Mouse (Mus musculus): ENCODE data around the gene Ifi209. TPM values are rescaled to one million over a fixed set of nuclear protein-coding genes. Genes with fewer than 3 reads are reported as not detected.
"Not testable (repeated sequence)": the region's sequence is repeated elsewhere in the genome, so short reads cannot be mapped to it uniquely, and the experiment has no call there.

Ifi209 gene
- total and polyA plus RNA-seq, 2 experiments from 2014 or later: 0.16 TPM; not detected in 1

GRCm38 (mm10) chr1:173633969-173634645 is 3.4 kb downstream of the Ifi209 start:
- H3K4me3 ChIP-seq (ENCODE audit: low read length): no peak overlapping the region
- no peak overlapping the region for H3K27ac ChIP-seq
- no peak for ATAC-seq
- no peaks in the 10 kb centered on the region for H3K36me3 ChIP-seq (ENCODE audit: insufficient read depth, low read length)
- no peaks in the 10 kb centered on the region for H3K4me1 ChIP-seq (ENCODE audit: insufficient read depth, low read length)
- TF ChIP-seq CTCF (IDR thresholded peaks at IDR 0.05; ENCODE audit: low read depth): no peak
- no peak overlapping the region for H3K4me2 ChIP-seq (ENCODE audit: low read depth, low read length)
- H3K9ac ChIP-seq (replicated peaks; ENCODE audit: low read length): no peak overlapping the region
- no peaks in the 10 kb centered on the region for H3K9me3 ChIP-seq (ENCODE audit: low read length)
- WGBS: 85% methylated on average over 5 of the region's 5 CpGs
- no peak for DNase-seq (ENCODE audit: low spot score)
- no peaks in the 10 kb centered on the region for H3K27me3 ChIP-seq (ENCODE audit: insufficient read depth, low read length)

DNA sequence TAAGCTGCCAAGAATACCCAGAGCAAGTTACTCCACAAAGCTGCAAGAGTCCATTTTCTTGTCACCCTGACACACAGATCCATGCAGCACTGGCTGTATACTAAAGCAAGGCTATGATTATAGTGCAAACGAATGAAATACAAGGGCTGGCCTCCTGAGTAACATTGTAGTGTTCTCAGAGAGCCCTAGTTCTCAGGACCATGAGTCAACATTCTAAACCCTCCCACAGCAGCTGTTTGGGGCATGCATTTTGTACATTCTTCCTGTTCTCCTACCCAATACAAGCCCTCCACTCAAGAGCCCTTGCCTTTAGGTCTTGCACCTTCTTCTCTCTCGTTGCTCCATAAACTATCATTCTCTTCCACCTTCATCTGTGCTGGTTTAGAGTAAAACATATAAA is 14.7 kb downstream of the Ifi209 start:
- DNase-seq (ENCODE audit: low spot score): no peak
- Histone ChIP-seq H3K27me3 (ENCODE audit: insufficient read depth, low read length) (no peaks in the 10 kb centered on the region), H3K27ac (no peak overlapping the region), H3K4me1 (ENCODE audit: insufficient read depth, low read length) (no peaks in the 10 kb centered on the region), H3K9ac (replicated peaks; ENCODE audit: low read length) (no peak overlapping the region), H3K4me2 (ENCODE audit: low read depth, low read length) (no peak overlapping the region), H3K9me3 (ENCODE audit: low read length) (no peaks in the 10 kb centered on the region), H3K4me3 (ENCODE audit: low read length) (no peak overlapping the region), H3K36me3 (ENCODE audit: insufficient read depth, low read length) (no peaks in the 10 kb centered on the region)
- TF ChIP-seq CTCF (IDR thresholded peaks at IDR 0.05; ENCODE audit: low read depth): no peak
- WGBS: 91% methylated on average over 2 of the region's 2 CpGs
- no peak for ATAC-seq

DNA sequence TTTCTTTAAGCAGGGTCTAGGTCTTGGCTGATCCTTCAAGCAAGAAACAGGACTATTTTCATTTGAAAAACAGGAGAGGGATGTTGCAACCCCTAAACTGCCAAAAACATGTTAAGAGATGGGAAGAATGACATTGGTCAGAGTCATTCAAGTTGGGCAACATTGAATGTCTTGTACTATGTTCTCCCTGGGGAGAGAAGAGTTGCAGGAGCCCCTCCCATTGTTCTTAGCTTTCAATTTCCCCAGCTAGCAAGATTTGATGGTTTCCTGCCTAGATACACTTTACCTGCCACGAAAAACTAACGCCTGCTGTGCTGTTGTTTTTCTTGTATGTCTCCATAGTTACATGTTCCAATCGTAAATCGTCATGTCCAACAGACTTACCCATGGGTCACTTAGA is 27.3 kb downstream of the Ifi209 start:
- no peak overlapping the region for H3K4me3 ChIP-seq (ENCODE audit: low read length)
- TF ChIP-seq CTCF (IDR thresholded peaks at IDR 0.05; ENCODE audit: low read depth): no peak
- 74% methylated on average over 4 of the region's 4 CpGs for WGBS
- H3K4me1 ChIP-seq (ENCODE audit: insufficient read depth, low read length): no peaks in the 10 kb centered on the region
- ATAC-seq: no peak
- no peaks in the 10 kb centered on the region for H3K36me3 ChIP-seq (ENCODE audit: insufficient read depth, low read length)
- DNase-seq (ENCODE audit: low spot score): no peak
- H3K27ac ChIP-seq: no peak overlapping the region
- H3K9ac ChIP-seq (replicated peaks; ENCODE audit: low read length): no peak overlapping the region
- no peaks in the 10 kb centered on the region for H3K27me3 ChIP-seq (ENCODE audit: insufficient read depth, low read length)
- no peaks in the 10 kb centered on the region for H3K9me3 ChIP-seq (ENCODE audit: low read length)
- H3K4me2 ChIP-seq (ENCODE audit: low read depth, low read length): no peak overlapping the region

GRCm38 (mm10) chr1:173673458-173674097 is 42.9 kb downstream of the Ifi209 start, which contains the start of gene Ifi208:
Gene Ifi208, plus strand, starts transcription at chr1:173673675.
- H3K9me3 ChIP-seq (ENCODE audit: low read length); H3K36me3 ChIP-seq (ENCODE audit: insufficient read depth, low read length); H3K27ac ChIP-seq; H3K4me2 ChIP-seq (ENCODE audit: low read depth, low read length); H3K9ac ChIP-seq (replicated peaks; ENCODE audit: low read length); H3K4me1 ChIP-seq (ENCODE audit: insufficient read depth, low read length); ATAC-seq; H3K27me3 ChIP-seq (ENCODE audit: insufficient read depth, low read length); DNase-seq (ENCODE audit: low spot score); H3K4me3 ChIP-seq (ENCODE audit: low read length): not testable (repeated sequence)
- WGBS: 56% methylated on average over 3 of the region's 3 CpGs

- H3K27me3 ChIP-seq (ENCODE audit: insufficient read depth, low read length); DNase-seq (ENCODE audit: low spot score); H3K4me1 ChIP-seq (ENCODE audit: insufficient read depth, low read length); H3K4me2 ChIP-seq (ENCODE audit: low read depth, low read length); H3K27ac ChIP-seq; H3K9ac ChIP-seq (replicated peaks; ENCODE audit: low read length); H3K9me3 ChIP-seq (ENCODE audit: low read length); H3K4me3 ChIP-seq (ENCODE audit: low read length); ATAC-seq; H3K36me3 ChIP-seq (ENCODE audit: insufficient read depth, low read length): not testable (repeated sequence)
- WGBS: 87% methylated on average over 1 of the region's 1 CpGs
These were observed 47.9 kb downstream of the Ifi209 start for GRCm38 (mm10) chr1:173678605-173679004.

GRCm38 (mm10) chr1:173694270-173694669 is 63.6 kb downstream of the Ifi209 start:
- Histone ChIP-seq H3K9me3 (ENCODE audit: low read length) (no peaks in the 10 kb centered on the region), H3K4me1 (ENCODE audit: insufficient read depth, low read length) (no peaks in the 10 kb centered on the region), H3K27ac (no peak overlapping the region), H3K36me3 (ENCODE audit: insufficient read depth, low read length) (no peaks in the 10 kb centered on the region), H3K27me3 (ENCODE audit: insufficient read depth, low read length) (no peaks in the 10 kb centered on the region), H3K9ac (replicated peaks; ENCODE audit: low read length) (no peak overlapping the region), H3K4me2 (ENCODE audit: low read depth, low read length) (no peak overlapping the region), H3K4me3 (ENCODE audit: low read length) (no peak overlapping the region)
- DNase-seq (ENCODE audit: low spot score) (no peak), ATAC-seq (no peak)
- no peak for TF ChIP-seq CTCF (IDR thresholded peaks at IDR 0.05; ENCODE audit: low read depth)
- WGBS: 92% methylated on average over 1 of the region's 1 CpGs

Small RNAs within 50 kb of the gene (microRNA-seq; reads per million reads assigned to microRNA genes)
- gene Gm44339: 0 reads per million in 2 experiments

Other genes with a start within 250 kb of the Ifi209 start
- gene Ifi206, start 139.9 kb upstream of the Ifi209 start, total RNA-seq (2014; rRNA removed): 0.07 and 0.21 TPM in 2 replicates
- 0.05 TPM in 1 of 2 replicates, not detected in the other for gene Ifi206, start 139.9 kb upstream of the Ifi209 start, polyA plus RNA-seq (2015; fragmentation: Nextera tagmentation; extraction: Ambion mirVana)
- gene Ifi214, start 95.0 kb upstream of the Ifi209 start, total RNA-seq (2014; rRNA removed): not detected in 2 replicates
- gene Ifi214, start 95.0 kb upstream of the Ifi209 start, polyA plus RNA-seq (2015; fragmentation: Nextera tagmentation; extraction: Ambion mirVana): not detected in 2 replicates
- gene Ifi213, start 31.6 kb upstream of the Ifi209 start, total RNA-seq (2014; rRNA removed): 0.14 TPM in 1 of 2 replicates, not detected in the other
- gene Ifi213, start 31.6 kb upstream of the Ifi209 start, polyA plus RNA-seq (2015; fragmentation: Nextera tagmentation; extraction: Ambion mirVana): 0.09 and 0.18 TPM in 2 replicates
- gene Ifi208, start 42.8 kb downstream of the Ifi209 start, total RNA-seq (2014; rRNA removed): 0.10 TPM in 1 of 2 replicates, not detected in the other
- not detected in 2 replicates for gene Ifi208, start 42.8 kb downstream of the Ifi209 start, polyA plus RNA-seq (2015; fragmentation: Nextera tagmentation; extraction: Ambion mirVana)
- 0.43 and 0.94 TPM in 2 replicates for gene Ifi207, start 110.8 kb downstream of the Ifi209 start, total RNA-seq (2014; rRNA removed)
- gene Ifi207, start 110.8 kb downstream of the Ifi209 start, polyA plus RNA-seq (2015; fragmentation: Nextera tagmentation; extraction: Ambion mirVana): 0.28 and 0.29 TPM in 2 replicates
- gene Ifi204, start 136.0 kb downstream of the Ifi209 start, total RNA-seq (2014; rRNA removed): 0.26 and 0.50 TPM in 2 replicates
- gene Ifi204, start 136.0 kb downstream of the Ifi209 start, polyA plus RNA-seq (2015; fragmentation: Nextera tagmentation; extraction: Ambion mirVana): 1.2 TPM in 2 replicates

Measured in hindbrain, postnatal 0 days (tissue).